Mouse (Mus musculus) 3134 (cell line): ENCODE data around the gene Gm45140.

ENCODE experiments used
- DNase-seq: peaks from one replicate; pipeline ENCODE4 v3.0.0-alpha.2; 2011; ENCODE audit warnings: low spot score; ENCODE audit not compliant: insufficient read length; ENCODE audit errors: extremely low read depth

Gene Gm45140

GRCm38 (mm10) chr6:87845031-87845695 is 9.6 kb upstream of the Gm45140 start:
- no peak for DNase-seq

GRCm38 (mm10) chr6:87842254-87842653 is 6.7 kb upstream of the Gm45140 start:
- DNase-seq = no peak

- DNase-seq = no peak
Measured at GRCm38 (mm10) chr6:87841635-87842034, 6.0 kb upstream of the Gm45140 start.

- DNase-seq = no peak
Measured at GRCm38 (mm10) chr6:87839797-87840341, 4.3 kb upstream of the Gm45140 start.

- DNase-seq = peak; percentile 96
Measured at GRCm38 (mm10) chr6:87838551-87839197, 3.1 kb upstream of the Gm45140 start, which contains the start of gene Isy1. Gene Isy1, minus strand, starts transcription at chr6:87838798.

- no peak for DNase-seq
Measured at GRCm38 (mm10) chr6:87820366-87820765, 15.2 kb downstream of the Gm45140 start.

- no peak for DNase-seq
Measured at GRCm38 (mm10) chr6:87814486-87814885, 21.1 kb downstream of the Gm45140 start.

- DNase-seq = no peak
Measured at GRCm38 (mm10) chr6:87812656-87813055, 22.9 kb downstream of the Gm45140 start.

- peak; percentile 93 for DNase-seq
Measured at GRCm38 (mm10) chr6:87811675-87812338, 23.8 kb downstream of the Gm45140 start, which contains the start of gene Rab43. Gene Rab43, minus strand, starts transcription at chr6:87812164.

- peak; percentile 79 for DNase-seq
Measured at GRCm38 (mm10) chr6:87810713-87811669, 24.6 kb downstream of the Gm45140 start.

- no peak for DNase-seq
Measured at GRCm38 (mm10) chr6:87810311-87810710, 25.3 kb downstream of the Gm45140 start.

- no peak for DNase-seq
Measured at GRCm38 (mm10) chr6:87809651-87810161, 25.9 kb downstream of the Gm45140 start.

- DNase-seq = no peak
Measured at GRCm38 (mm10) chr6:87809144-87809543, 26.5 kb downstream of the Gm45140 start.

- DNase-seq = no peak
Measured at GRCm38 (mm10) chr6:87808521-87808920, 27.1 kb downstream of the Gm45140 start.

GRCm38 (mm10) chr6:87807735-87808440 is 27.7 kb downstream of the Gm45140 start:
- DNase-seq = no peak

GRCm38 (mm10) chr6:87806857-87807256 is 28.7 kb downstream of the Gm45140 start:
- DNase-seq = no peak

GRCm38 (mm10) chr6:87806028-87806427 is 29.6 kb downstream of the Gm45140 start:
- no peak for DNase-seq

GRCm38 (mm10) chr6:87805448-87805847 is 30.1 kb downstream of the Gm45140 start:
- no peak for DNase-seq

GRCm38 (mm10) chr6:87804886-87805285 is 30.7 kb downstream of the Gm45140 start:
- DNase-seq = no peak
